Mouse (Mus musculus): ENCODE results near the gene Fbl. TPM values are rescaled to one million over a fixed set of nuclear protein-coding genes. Genes with fewer than 3 reads are reported as not detected.
A peak's percentile ranks its signal among the peaks of the same experiment; 100 is the strongest.

Fbl gene
- polyA plus RNA-seq, 1 experiment from 2014 or later: 86.3 TPM

GRCm38 (mm10) chr7:28161163-28161749 is 8.3 kb upstream of the Fbl start:
- no peak overlapping the region for H3K4me2 ChIP-seq (ENCODE audit: low read depth, low read length)

GRCm38 (mm10) chr7:28165406-28165805 is 4.1 kb upstream of the Fbl start:
- H3K27ac ChIP-seq (ENCODE audit: low read length): no peak overlapping the region
- ATAC-seq (ENCODE audit: insufficient read depth, low FRiP score): no peak
- no peaks in the 10 kb centered on the region for H3K36me3 ChIP-seq (ENCODE audit: control insufficient read depth, insufficient read depth, low read length)
- H3K27me3 ChIP-seq (ENCODE audit: control insufficient read depth, insufficient read depth, low read length): no peaks in the 10 kb centered on the region
- 79% methylated on average over 6 of the region's 6 CpGs for WGBS
- no peak overlapping the region for H3K9ac ChIP-seq (ENCODE audit: low read length)
- peaks cover 4% of the 10 kb centered on the region; the same call in 1 of the 2 replicates for H3K9me3 ChIP-seq (replicated peaks; ENCODE audit: control insufficient read depth, low read length)
- no peak overlapping the region for H3K4me2 ChIP-seq (ENCODE audit: low read depth, low read length)
- H3K4me3 ChIP-seq (replicated peaks; ENCODE audit: low read length): no peak overlapping the region
- peaks cover 7% of the 10 kb centered on the region for H3K4me1 ChIP-seq (ENCODE audit: control insufficient read depth, insufficient read depth, low read length)

More at GRCm38 (mm10) chr7:28161163-28161749, 8.3 kb upstream of the Fbl start:
- no peaks in the 10 kb centered on the region for H3K36me3 ChIP-seq (ENCODE audit: control insufficient read depth, insufficient read depth, low read length)
- no peak overlapping the region for H3K4me3 ChIP-seq (replicated peaks; ENCODE audit: low read length)
- H3K9ac ChIP-seq (ENCODE audit: low read length): no peak overlapping the region
- WGBS: 34% methylated on average over 9 of the region's 9 CpGs
- H3K4me1 ChIP-seq (ENCODE audit: control insufficient read depth, insufficient read depth, low read length): no peaks in the 10 kb centered on the region
- peaks cover 4% of the 10 kb centered on the region; the same call in 1 of the 2 replicates for H3K9me3 ChIP-seq (replicated peaks; ENCODE audit: control insufficient read depth, low read length)
- no peaks in the 10 kb centered on the region for H3K27me3 ChIP-seq (ENCODE audit: control insufficient read depth, insufficient read depth, low read length)
- ATAC-seq (ENCODE audit: insufficient read depth, low FRiP score): no peak
- no peak overlapping the region for H3K27ac ChIP-seq (ENCODE audit: low read length)

DNA sequence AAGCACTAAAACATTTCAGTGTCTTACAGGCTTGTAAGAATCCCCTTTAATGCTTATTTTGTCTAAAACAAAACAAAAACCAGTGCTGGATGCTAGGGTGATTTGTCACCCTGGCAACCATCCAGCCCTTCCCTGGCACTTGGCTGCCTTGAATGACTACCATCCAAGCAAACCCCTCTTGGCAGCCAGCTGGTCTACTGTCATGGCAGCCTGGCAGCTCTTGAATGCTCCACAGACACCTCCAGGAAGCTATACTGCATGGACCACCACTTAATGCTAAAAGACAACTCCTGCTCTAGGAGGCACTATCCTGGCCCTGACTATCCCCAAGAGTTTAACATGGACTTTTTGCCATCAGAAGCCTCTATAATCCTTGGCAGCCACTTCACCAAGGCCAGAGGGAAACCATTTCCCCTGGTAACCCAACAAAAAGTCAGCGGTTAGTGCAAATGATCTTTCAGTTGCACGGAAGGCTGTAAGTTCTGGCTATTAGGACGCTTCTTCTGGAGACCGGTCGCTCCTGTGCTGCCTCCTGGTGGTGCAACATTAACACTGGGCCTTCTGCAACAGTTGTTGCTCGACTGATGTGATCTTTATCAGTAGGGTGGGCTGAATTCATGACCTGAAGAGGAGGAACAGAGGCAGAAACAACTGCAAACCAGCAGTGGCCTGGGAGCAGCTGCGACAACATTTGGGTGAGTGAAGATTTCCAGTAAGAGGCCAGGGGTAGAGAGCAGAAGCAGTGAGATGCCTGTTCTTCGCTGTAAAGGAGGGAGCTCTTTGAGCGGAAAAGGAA is 992 bp upstream of the Fbl start:
- Histone ChIP-seq H3K4me1 (ENCODE audit: control insufficient read depth, insufficient read depth, low read length) (peaks cover 15% of the 10 kb centered on the region), H3K4me3 (replicated peaks; ENCODE audit: low read length) (peak overlapping the region; percentile 88), H3K27me3 (ENCODE audit: control insufficient read depth, insufficient read depth, low read length) (no peaks in the 10 kb centered on the region), H3K27ac (ENCODE audit: low read length) (peak overlapping the region; percentile 92), H3K9ac (ENCODE audit: low read length) (peak overlapping the region; percentile 87), H3K9me3 (replicated peaks; ENCODE audit: control insufficient read depth, low read length) (peaks cover 4% of the 10 kb centered on the region; the same call in 1 of the 2 replicates), H3K4me2 (ENCODE audit: low read depth, low read length) (peak overlapping the region; percentile 83), H3K36me3 (ENCODE audit: control insufficient read depth, insufficient read depth, low read length) (no peaks in the 10 kb centered on the region)
- 4% methylated on average over 9 of the region's 9 CpGs for WGBS
- ATAC-seq (ENCODE audit: insufficient read depth, low FRiP score): no peak

- Histone ChIP-seq H3K4me3 (replicated peaks; ENCODE audit: low read length) (no peak overlapping the region), H3K36me3 (ENCODE audit: control insufficient read depth, insufficient read depth, low read length) (peaks cover 8% of the 10 kb centered on the region; the same call in 1 of the 2 replicates), H3K4me2 (ENCODE audit: low read depth, low read length) (no peak overlapping the region), H3K4me1 (ENCODE audit: control insufficient read depth, insufficient read depth, low read length) (peaks cover 9% of the 10 kb centered on the region), H3K27ac (ENCODE audit: low read length) (no peak overlapping the region), H3K9me3 (replicated peaks; ENCODE audit: control insufficient read depth, low read length) (no peaks in the 10 kb centered on the region), H3K27me3 (ENCODE audit: control insufficient read depth, insufficient read depth, low read length) (no peaks in the 10 kb centered on the region), H3K9ac (ENCODE audit: low read length) (no peak overlapping the region; the same call in 1 of the 2 replicates)
- ATAC-seq (ENCODE audit: insufficient read depth, low FRiP score): no peak
- 81% methylated on average over 4 of the region's 4 CpGs for WGBS
These were observed 5.8 kb downstream of the Fbl start for GRCm38 (mm10) chr7:28175358-28175757.

DNA sequence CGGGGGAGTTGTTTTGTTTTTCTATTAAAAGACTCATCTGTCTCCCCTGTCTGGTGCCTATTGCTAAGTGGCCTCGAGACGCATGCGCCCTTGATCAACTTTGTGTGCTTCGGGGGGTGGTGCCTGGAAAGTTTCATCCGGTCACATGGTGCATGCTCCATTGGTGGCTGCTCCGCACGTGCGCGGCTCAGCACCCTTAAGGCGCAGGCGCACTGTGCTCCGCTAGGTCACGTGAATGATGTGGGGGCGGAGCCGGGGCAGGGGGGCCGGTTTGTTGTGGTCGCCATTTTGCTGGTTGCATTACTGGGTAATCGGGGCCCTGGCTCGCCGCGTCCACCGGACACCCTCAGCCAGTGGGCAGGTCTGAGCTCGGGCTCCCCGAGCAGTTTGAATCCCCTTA is 9.7 kb downstream of the Fbl start, which contains the start of gene Dyrk1b:
Gene Dyrk1b, plus strand, starts transcription at position 242 of the 400 bp plus-strand sequence.
- Histone ChIP-seq H3K4me2 (ENCODE audit: low read depth, low read length) (peak within 1 kb of the TSS; percentile 96), H3K9me3 (replicated peaks; ENCODE audit: control insufficient read depth, low read length) (no peaks in the 10 kb centered on the region), H3K36me3 (ENCODE audit: control insufficient read depth, insufficient read depth, low read length) (peaks cover 15% of the 10 kb centered on the region), H3K27ac (ENCODE audit: low read length) (peak within 1 kb of the TSS; percentile 91), H3K9ac (ENCODE audit: low read length) (peak within 1 kb of the TSS; percentile 92), H3K4me1 (ENCODE audit: control insufficient read depth, insufficient read depth, low read length) (peaks cover 7% of the 10 kb centered on the region), H3K4me3 (replicated peaks; ENCODE audit: low read length) (peak within 1 kb of the TSS; percentile 98), H3K27me3 (ENCODE audit: control insufficient read depth, insufficient read depth, low read length) (no peaks in the 10 kb centered on the region)
- WGBS: under 1% methylated on average over 25 of the region's 25 CpGs
- ATAC-seq (ENCODE audit: insufficient read depth, low FRiP score): peak; percentile 92

DNA sequence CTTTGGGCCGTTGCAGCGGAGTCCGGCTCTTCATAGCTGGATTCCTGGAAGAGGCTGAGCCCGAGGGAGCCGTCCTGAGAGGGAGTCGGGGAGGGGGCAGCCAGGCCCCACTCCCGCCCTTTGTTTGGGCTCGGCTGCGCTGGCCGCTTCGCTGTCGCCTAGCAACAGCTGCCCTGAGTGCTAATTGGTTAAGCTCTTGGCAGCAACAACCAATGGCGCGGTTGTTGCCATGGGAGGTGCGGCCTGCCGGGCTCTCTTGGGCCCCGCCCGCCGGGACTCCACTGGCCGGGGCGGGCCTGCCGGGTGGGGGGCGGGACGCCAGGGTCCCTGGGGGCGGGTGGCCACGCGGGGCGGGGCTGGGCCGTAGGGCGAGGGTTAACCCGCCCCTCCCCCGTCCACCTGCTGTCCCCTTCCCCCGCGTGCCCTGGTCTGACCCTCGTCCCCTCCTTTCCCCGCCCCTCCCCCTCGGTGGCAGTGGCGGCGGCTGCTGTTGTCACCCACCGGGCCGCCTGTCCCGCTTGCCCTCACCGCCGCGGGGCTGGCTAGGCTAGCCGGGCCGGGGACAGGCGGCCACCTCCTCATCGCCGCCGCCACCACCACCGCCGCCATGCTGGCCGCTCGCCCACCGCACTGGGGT is 10.3 kb downstream of the Fbl start:
- Histone ChIP-seq H3K4me1 (ENCODE audit: control insufficient read depth, insufficient read depth, low read length) (peaks cover 7% of the 10 kb centered on the region), H3K4me2 (ENCODE audit: low read depth, low read length) (peak overlapping the region; percentile 96), H3K9ac (ENCODE audit: low read length) (peak overlapping the region; percentile 92), H3K27ac (ENCODE audit: low read length) (peak overlapping the region; percentile 91), H3K36me3 (ENCODE audit: control insufficient read depth, insufficient read depth, low read length) (peaks cover 19% of the 10 kb centered on the region), H3K4me3 (replicated peaks; ENCODE audit: low read length) (peak overlapping the region; percentile 98), H3K9me3 (replicated peaks; ENCODE audit: control insufficient read depth, low read length) (no peaks in the 10 kb centered on the region), H3K27me3 (ENCODE audit: control insufficient read depth, insufficient read depth, low read length) (no peaks in the 10 kb centered on the region)
- under 1% methylated on average over 49 of the region's 56 CpGs for WGBS
- ATAC-seq (ENCODE audit: insufficient read depth, low FRiP score): peak; percentile 93

DNA sequence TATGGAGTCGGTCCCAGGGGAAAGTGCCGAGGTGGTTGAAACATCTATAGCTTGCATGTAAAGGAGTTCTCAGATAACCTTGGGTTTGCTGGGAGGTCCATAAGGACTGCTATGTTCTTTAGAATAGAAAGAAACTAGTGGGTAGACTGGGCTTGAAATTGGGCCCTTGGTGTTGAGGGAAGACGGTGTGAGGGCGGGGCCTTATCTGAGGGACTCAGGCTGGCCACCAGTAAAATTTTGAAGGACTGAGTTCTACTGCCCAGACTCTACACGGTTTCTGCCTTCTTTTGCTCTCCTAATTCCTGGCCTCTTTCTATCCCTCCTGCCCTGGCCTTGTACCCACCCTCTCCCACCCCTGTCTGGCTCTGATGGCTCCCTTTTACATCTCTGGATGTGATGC is 11.4 kb downstream of the Fbl start:
- peak overlapping the region; percentile 92 for H3K9ac ChIP-seq (ENCODE audit: low read length)
- no peaks in the 10 kb centered on the region for H3K9me3 ChIP-seq (replicated peaks; ENCODE audit: control insufficient read depth, low read length)
- H3K27me3 ChIP-seq (ENCODE audit: control insufficient read depth, insufficient read depth, low read length): no peaks in the 10 kb centered on the region
- peaks cover 7% of the 10 kb centered on the region for H3K4me1 ChIP-seq (ENCODE audit: control insufficient read depth, insufficient read depth, low read length)
- H3K4me2 ChIP-seq (ENCODE audit: low read depth, low read length): peak overlapping the region; percentile 96
- H3K36me3 ChIP-seq (ENCODE audit: control insufficient read depth, insufficient read depth, low read length): peaks cover 26% of the 10 kb centered on the region
- H3K27ac ChIP-seq (ENCODE audit: low read length): 0 out of 2 replicates have a peak overlapping the region, but pooled peaks have one; percentile 48
- peak overlapping the region; percentile 98 for H3K4me3 ChIP-seq (replicated peaks; ENCODE audit: low read length)
- no peak for ATAC-seq (ENCODE audit: insufficient read depth, low FRiP score)
- 65% methylated on average over 5 of the region's 5 CpGs for WGBS

DNA sequence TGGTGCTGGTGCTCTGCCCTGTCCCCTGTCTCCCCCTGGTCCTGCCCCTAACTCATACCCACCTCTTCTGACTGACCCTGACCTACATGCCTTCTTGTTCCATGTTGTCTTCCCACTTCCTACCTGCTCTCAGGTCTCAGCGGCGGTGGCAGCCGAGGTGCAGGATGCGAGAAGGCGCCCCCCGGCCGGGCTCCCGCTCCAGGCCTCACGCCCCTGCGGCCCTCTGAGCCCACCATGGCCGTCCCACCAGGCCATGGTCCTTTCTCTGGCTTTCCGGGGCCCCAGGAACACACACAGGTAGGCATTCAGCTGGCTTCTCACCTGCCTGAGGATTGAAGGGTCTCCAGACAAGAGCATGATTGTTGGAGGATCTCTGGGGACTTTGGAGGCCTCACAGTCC is 11.9 kb downstream of the Fbl start:
- H3K4me2 ChIP-seq (ENCODE audit: low read depth, low read length): no peak overlapping the region

DNA sequence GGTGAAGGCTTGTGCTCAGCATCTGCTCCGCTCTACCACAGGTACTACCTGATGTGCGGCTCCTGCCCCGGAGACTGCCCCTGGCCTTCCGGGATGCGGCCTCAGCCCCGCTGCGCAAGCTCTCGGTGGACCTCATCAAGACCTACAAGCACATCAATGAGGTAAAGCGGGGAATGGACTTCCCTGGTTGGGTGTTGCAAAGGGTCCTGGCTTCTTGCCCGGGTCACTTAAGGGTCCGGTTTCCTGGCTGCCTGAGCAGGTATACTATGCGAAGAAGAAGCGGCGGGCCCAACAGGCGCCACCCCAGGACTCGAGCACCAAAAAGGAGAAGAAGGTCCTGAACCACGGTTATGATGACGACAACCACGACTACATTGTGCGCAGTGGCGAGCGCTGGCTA is 12.8 kb downstream of the Fbl start:
- H3K9me3 ChIP-seq (replicated peaks; ENCODE audit: control insufficient read depth, low read length): no peaks in the 10 kb centered on the region
- H3K9ac ChIP-seq (ENCODE audit: low read length): no peak overlapping the region
- no peak overlapping the region for H3K27ac ChIP-seq (ENCODE audit: low read length)
- H3K4me3 ChIP-seq (replicated peaks; ENCODE audit: low read length): no peak overlapping the region
- ATAC-seq (ENCODE audit: insufficient read depth, low FRiP score): no peak
- peaks cover 37% of the 10 kb centered on the region for H3K36me3 ChIP-seq (ENCODE audit: control insufficient read depth, insufficient read depth, low read length)
- peaks cover 7% of the 10 kb centered on the region for H3K4me1 ChIP-seq (ENCODE audit: control insufficient read depth, insufficient read depth, low read length)
- no peaks in the 10 kb centered on the region for H3K27me3 ChIP-seq (ENCODE audit: control insufficient read depth, insufficient read depth, low read length)
- H3K4me2 ChIP-seq (ENCODE audit: low read depth, low read length): no peak overlapping the region
- 95% methylated on average over 22 of the region's 22 CpGs for WGBS

More for the DNA sequence above, 11.9 kb downstream of the Fbl start:
- Histone ChIP-seq H3K4me3 (replicated peaks; ENCODE audit: low read length) (no peak overlapping the region), H3K9me3 (replicated peaks; ENCODE audit: control insufficient read depth, low read length) (no peaks in the 10 kb centered on the region), H3K9ac (ENCODE audit: low read length) (no peak overlapping the region), H3K27ac (ENCODE audit: low read length) (no peak overlapping the region), H3K27me3 (ENCODE audit: control insufficient read depth, insufficient read depth, low read length) (no peaks in the 10 kb centered on the region), H3K4me1 (ENCODE audit: control insufficient read depth, insufficient read depth, low read length) (peaks cover 7% of the 10 kb centered on the region), H3K36me3 (ENCODE audit: control insufficient read depth, insufficient read depth, low read length) (peaks cover 31% of the 10 kb centered on the region)
- ATAC-seq (ENCODE audit: insufficient read depth, low FRiP score): no peak
- WGBS: 95% methylated on average over 12 of the region's 12 CpGs

All from stomach, embryonic 16.5 days (tissue).